Comparison of ENCODE assay signal across 17 mouse cellular contexts in the genomic region with DNA sequence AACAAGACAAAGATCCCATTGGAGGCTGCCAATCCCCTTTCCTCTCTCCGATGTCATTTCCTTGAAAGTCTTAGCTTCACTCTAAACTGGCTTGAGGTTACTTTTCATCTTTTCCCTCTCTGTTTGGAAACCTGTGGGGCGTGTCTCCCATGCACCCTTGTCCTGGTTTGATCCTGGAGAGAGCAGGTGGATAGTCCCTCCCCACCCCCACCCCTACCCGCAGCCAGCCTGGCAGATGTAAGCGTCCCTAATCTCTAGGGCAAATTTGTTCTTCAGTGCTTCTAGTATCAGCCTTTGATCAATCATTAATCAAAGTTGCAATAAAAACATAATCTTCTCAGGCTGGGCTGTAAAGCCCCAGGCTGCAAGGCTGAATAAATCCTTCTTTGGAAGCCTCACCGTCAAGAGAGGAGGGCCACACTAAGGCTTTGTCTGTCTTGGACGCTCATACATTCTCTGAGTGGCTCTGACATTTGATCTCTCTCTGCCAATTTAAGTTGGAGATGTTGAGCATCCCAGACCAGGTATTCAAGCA. TPM values are rescaled to one million over a fixed set of nuclear protein-coding genes. Genes with fewer than 3 reads are reported as not detected.
A peak's percentile ranks its signal among the peaks of the same experiment; 100 is the strongest.
DNase-seq lines count a peak whose midpoint lies in the region; TF ChIP-seq lines count a peak whose summit lies in the region.
"Had no signal": no experiment of that assay in that cellular context is flagged by ENCODE, and none has a peak within 500 bp of the region (broad histone marks: within the 10 kb centered on the region; RNA-seq: fewer than 3 reads in every experiment).

No protein-coding gene starts in this region.

- H3K27ac ChIP-seq in gastrocnemius, adult 2 months = peak overlapping the region; percentile 84
- H3K27ac ChIP-seq in layer of hippocampus, adult 2 months = peak overlapping the region; percentile 85; the same call in 1 of the 2 replicates
- no peak overlapping the region for H3K27ac ChIP-seq in embryonic facial prominence, embryonic 10.5 days (replicated peaks)
- H3K27ac ChIP-seq: midbrain, embryonic 13.5 days had no signal

- no peaks in the 10 kb centered on the region for H3K9me3 ChIP-seq in E14TG2a.4 (ENCODE audit: low read length)
- H3K9me3 ChIP-seq in embryonic facial prominence, embryonic 10.5 days = peaks cover 2% of the 10 kb centered on the region; the same call in 1 of the 2 replicates
- H3K9me3 ChIP-seq: hindbrain, embryonic 12.5 days; liver, embryonic 15.5 days; midbrain, embryonic 13.5 days had no signal

- peak overlapping the region; percentile 77 for H3K4me2 ChIP-seq in myocyte (ENCODE audit: low read depth)
- H3K4me2 ChIP-seq: hindbrain, embryonic 12.5 days; liver, embryonic 15.5 days; midbrain, embryonic 13.5 days had no signal

- no peak for DNase-seq in gastrocnemius, adult 2 months
- DNase-seq in gastrocnemius, postnatal 25 days = no peak
- DNase-seq in layer of hippocampus, adult 2 months (ENCODE audit: low spot score in 2 of 2) = no peak
- DNase-seq in layer of hippocampus, postnatal 25 days (ENCODE audit: extremely low spot score in 1 of 2, low spot score in 1 of 2) = no peak
- DNase-seq in embryonic facial prominence, embryonic 10.5 days (ENCODE audit: low spot score) = no peak
- no peak for DNase-seq in right cerebral cortex, postnatal 25 days
- DNase-seq: left cerebral cortex, postnatal 4 days; spleen, adult 18-20 months; thymus, postnatal 14 days had no signal

- TF ChIP-seq CTCF in gastrocnemius, adult 2 months (IDR thresholded peaks at IDR 0.05) = no peak
- no peak for TF ChIP-seq CTCF in layer of hippocampus, adult 2 months (conservative IDR thresholded peaks at IDR 0.05)
- TF ChIP-seq CTCF in E14TG2a.4 (conservative IDR thresholded peaks at IDR 0.05; ENCODE audit: low read length) = no peak

- H3K27me3 ChIP-seq in E14TG2a.4 (ENCODE audit: insufficient read depth, low read length) (0 out of 2 replicates have a peak, but pooled peaks cover under 1% of the 10 kb centered on the region), myocyte (ENCODE audit: control insufficient read depth, insufficient read depth, insufficient read length) (no peaks in the 10 kb centered on the region)
- H3K27me3 ChIP-seq in embryonic facial prominence, embryonic 10.5 days (replicated peaks; ENCODE audit: low read depth, poor library complexity, severe bottlenecking) = no peaks in the 10 kb centered on the region; the same call in 1 of the 2 replicates
- H3K27me3 ChIP-seq: hindbrain, embryonic 12.5 days; liver, embryonic 15.5 days; midbrain, embryonic 13.5 days had no signal

- WGBS in embryonic facial prominence, embryonic 10.5 days = 48% methylated on average over 6 of the region's 6 CpGs

- intact Hi-C loops in gastrocnemius, adult 2 months (cut with DNase I) = no loop called here

- no peak for TF ChIP-seq POLR2A in myocyte (IDR thresholded peaks at IDR 0.05; ENCODE audit: insufficient read length, low read depth)

- H3K79me2 ChIP-seq in myocyte (ENCODE audit: control insufficient read depth, insufficient read depth) = no peaks in the 10 kb centered on the region

- no peak overlapping the region for H3ac ChIP-seq in myocyte (ENCODE audit: control insufficient read depth, insufficient read length)

- H3K36me3 ChIP-seq in E14TG2a.4 (ENCODE audit: insufficient read depth, low read length) = no peaks in the 10 kb centered on the region
- no peaks in the 10 kb centered on the region for H3K36me3 ChIP-seq in myocyte (ENCODE audit: control insufficient read depth, insufficient read depth)
- H3K36me3 ChIP-seq in embryonic facial prominence, embryonic 10.5 days (replicated peaks) = no peaks in the 10 kb centered on the region
- H3K36me3 ChIP-seq: hindbrain, embryonic 12.5 days; liver, embryonic 15.5 days; midbrain, embryonic 13.5 days had no signal

- H3K4me1 ChIP-seq in E14TG2a.4 (replicated peaks; ENCODE audit: low read depth, low read length) = peaks cover 95% of the 10 kb centered on the region
- H3K4me1 ChIP-seq in embryonic facial prominence, embryonic 10.5 days = peaks cover 34% of the 10 kb centered on the region

- H3K4me3 ChIP-seq in gastrocnemius, adult 2 months = peak overlapping the region; percentile 52; the same call in 1 of the 2 replicates
- H3K4me3 ChIP-seq in layer of hippocampus, adult 2 months = no peak overlapping the region
- H3K4me3 ChIP-seq in E14TG2a.4 (replicated peaks; ENCODE audit: low read length) = 0 out of 2 replicates have a peak overlapping the region, but pooled peaks have one; percentile 20
- H3K4me3 ChIP-seq in myocyte = no peak overlapping the region
- no peak overlapping the region for H3K4me3 ChIP-seq in embryonic facial prominence, embryonic 10.5 days
- H3K4me3 ChIP-seq: hindbrain, embryonic 12.5 days; liver, embryonic 15.5 days; midbrain, embryonic 13.5 days had no signal

TF ChIP-seq in myocyte, 11 proteins besides CTCF, POLR2A, EP300 and RAD21:
- TF ChIP-seq POLR2AphosphoS2 (IDR thresholded peaks at IDR 0.05; ENCODE audit: insufficient read length, low read depth) = no peak
- peak in 1 of 3 experiments; percentile 46 for TF ChIP-seq MYOD1 (IDR thresholded peaks at IDR 0.05; ENCODE audit: control insufficient read depth in 1 of 3, insufficient read length in 2 of 3, low read depth in 2 of 3)
- peak; percentile 9 for TF ChIP-seq TCF12 (IDR thresholded peaks at IDR 0.05; ENCODE audit: insufficient read depth, poor library complexity, severe bottlenecking)
- TF ChIP-seq SRF (IDR thresholded peaks at IDR 0.05; ENCODE audit: control insufficient read depth, insufficient read length, low read depth) = no peak
- TF ChIP-seq MAX (IDR thresholded peaks at IDR 0.05; ENCODE audit: low read depth) = no peak
- no peak for TF ChIP-seq E2F4 (IDR thresholded peaks at IDR 0.05; ENCODE audit: insufficient read depth)
- TF ChIP-seq REST (IDR thresholded peaks at IDR 0.05; ENCODE audit: insufficient read depth, insufficient read length) = no peak
- TF ChIP-seq CEBPB (IDR thresholded peaks at IDR 0.05; ENCODE audit: insufficient read depth, poor library complexity, severe bottlenecking) = no peak
- TF ChIP-seq TCF3 (IDR thresholded peaks at IDR 0.05; ENCODE audit: insufficient read length, low read depth) = no peak
- no peak for TF ChIP-seq MYOG (IDR thresholded peaks at IDR 0.05; ENCODE audit: control insufficient read depth in 1 of 3, insufficient read depth in 1 of 3, insufficient read length in 2 of 3, low read depth in 2 of 3)
- no peak for TF ChIP-seq USF1 (IDR thresholded peaks at IDR 0.05; ENCODE audit: low read depth)
TF ChIP-seq in myocyte: peak in this region for 2.

RNA-seq across cellular contexts. Expression of a gene that starts 24.5 kb away (rescaled TPM):
- under 1 TPM; 0.28 to 0.53 TPM for total RNA-seq in gastrocnemius, adult 2 months (2021)
- not detected for total RNA-seq in gastrocnemius, postnatal 25 days (2021)
- total RNA-seq in layer of hippocampus, adult 2 months (2021) = 1 to 10 TPM; 1.1 to 1.6 TPM
- 1 to 10 TPM; 1.0 to 1.8 TPM for total RNA-seq in layer of hippocampus, postnatal 25 days (2021)
- polyA plus RNA-seq in myocyte (2012; fragmentation: generic; extraction: Trizol) = 0.19 TPM
- not detected in 2 replicates for polyA plus RNA-seq in embryonic facial prominence, embryonic 10.5 days (2016; fragmentation: Nextera tagmentation; extraction: Ambion mirVana)
- total RNA-seq: left cerebral cortex, postnatal 4 days; MEL had no signal
- polyA plus RNA-seq: forebrain, embryonic 14.5 days; heart, embryonic 14.5 days; hindbrain, embryonic 12.5 days; midbrain, embryonic 13.5 days had no signal

RNA-seq across cellular contexts. Expression of a gene that starts 27.6 kb away (rescaled TPM):
- 1 to 10 TPM; 6.2 to 7.0 TPM for total RNA-seq in gastrocnemius, adult 2 months (2021)
- total RNA-seq in gastrocnemius, postnatal 25 days (2021) = 1 to 10 TPM; 5.1 to 9.1 TPM
- total RNA-seq in layer of hippocampus, adult 2 months (2021) = 10 to 100 TPM in 1 of 2 experiments, 1 to 10 TPM in 1; 9.0 to 12.4 TPM
- total RNA-seq in layer of hippocampus, postnatal 25 days (2021) = 1 to 10 TPM; 7.6 to 7.7 TPM
- 25.0 TPM for polyA plus RNA-seq in myocyte (2012; fragmentation: generic; extraction: Trizol)
- 5.6 and 7.0 TPM in 2 replicates for polyA plus RNA-seq in embryonic facial prominence, embryonic 10.5 days (2016; fragmentation: Nextera tagmentation; extraction: Ambion mirVana)

Comparison
In these comparisons a context has a peak if more than half of its experiments do, and no peak if none do; other contexts are left out.
1. H3K4me3 ChIP-seq: peak in gastrocnemius, adult 2 months (single experiment) and E14TG2a.4 (single experiment); none in layer of hippocampus, adult 2 months (single experiment), myocyte (single experiment) and embryonic facial prominence, embryonic 10.5 days (single experiment).